Mouse (Mus musculus) midbrain, embryonic 12.5 days (tissue): ENCODE data around the gene Rps27rt. TPM values are rescaled to one million over a fixed set of nuclear protein-coding genes. Genes with fewer than 3 reads are reported as not detected.
"Not testable (repeated sequence)": the region's sequence is repeated elsewhere in the genome, so short reads cannot be mapped to it uniquely, and the experiment has no call there.

Experiments
- ATAC-seq: fragments of 200-750 bp; cut with Nextera tagmentation; 2 replicates; pipeline ENCODE4 v1.8.0; 2017; ENCODE audit warnings: low read depth, moderate TSS enrichment, moderate library complexity; ENCODE audit not compliant: low FRiP score
- H3K27ac ChIP-seq: fragments of 300-500 bp; sonication (generic); replicated peaks from 2 replicates; pipeline ENCODE4 v1.5.1; 2016; ENCODE audit warnings: mild to moderate bottlenecking
- H3K27me3 ChIP-seq: fragments of 300-500 bp; sonication (generic); 2 replicates; pipeline ENCODE4 v1.6.1; 2016; ENCODE audit warnings: mild to moderate bottlenecking
- H3K36me3 ChIP-seq: fragments of 300-500 bp; sonication (generic); 2 replicates; pipeline ENCODE4 v1.6.1; 2016
- H3K4me1 ChIP-seq: fragments of 300-500 bp; sonication (generic); 2 replicates; pipeline ENCODE4 v1.6.1; 2016
- H3K4me2 ChIP-seq: fragments of 300-500 bp; sonication (generic); replicated peaks from 2 replicates; pipeline ENCODE4 v1.6.1; 2016; ENCODE audit warnings: mild to moderate bottlenecking, moderate library complexity
- H3K4me3 ChIP-seq: fragments of 300-500 bp; sonication (generic); 2 replicates; pipeline ENCODE4 v1.5.1; 2016; ENCODE audit warnings: mild to moderate bottlenecking
- H3K9ac ChIP-seq: fragments of 300-500 bp; sonication (generic); replicated peaks from 2 replicates; pipeline ENCODE4 v1.6.1; 2016; ENCODE audit warnings: mild to moderate bottlenecking, moderate library complexity
- H3K9me3 ChIP-seq: fragments of 300-500 bp; sonication (generic); 2 replicates; pipeline ENCODE4 v1.6.1; 2016; ENCODE audit warnings: mild to moderate bottlenecking
- WGBS: fragments of 180-500 bp; shearing (Covaris S2); methylation state at CpG from one replicate; pipeline ENCODE4 v1.1.7; 2016; 5-methylcytosine and 5-hydroxymethylcytosine counted together
- polyA plus RNA-seq: library from polyadenylated mRNA; unstranded; fragments of >200 nt; fragmentation: Nextera tagmentation; extraction: Ambion mirVana; gene quantifications from 2 replicates; pipeline ENCODE4 v1.2.1, GENCODE M21; 2016

The Rps27rt gene
- polyA plus RNA-seq, 1 experiment from 2014 or later: 317 TPM

DNA sequence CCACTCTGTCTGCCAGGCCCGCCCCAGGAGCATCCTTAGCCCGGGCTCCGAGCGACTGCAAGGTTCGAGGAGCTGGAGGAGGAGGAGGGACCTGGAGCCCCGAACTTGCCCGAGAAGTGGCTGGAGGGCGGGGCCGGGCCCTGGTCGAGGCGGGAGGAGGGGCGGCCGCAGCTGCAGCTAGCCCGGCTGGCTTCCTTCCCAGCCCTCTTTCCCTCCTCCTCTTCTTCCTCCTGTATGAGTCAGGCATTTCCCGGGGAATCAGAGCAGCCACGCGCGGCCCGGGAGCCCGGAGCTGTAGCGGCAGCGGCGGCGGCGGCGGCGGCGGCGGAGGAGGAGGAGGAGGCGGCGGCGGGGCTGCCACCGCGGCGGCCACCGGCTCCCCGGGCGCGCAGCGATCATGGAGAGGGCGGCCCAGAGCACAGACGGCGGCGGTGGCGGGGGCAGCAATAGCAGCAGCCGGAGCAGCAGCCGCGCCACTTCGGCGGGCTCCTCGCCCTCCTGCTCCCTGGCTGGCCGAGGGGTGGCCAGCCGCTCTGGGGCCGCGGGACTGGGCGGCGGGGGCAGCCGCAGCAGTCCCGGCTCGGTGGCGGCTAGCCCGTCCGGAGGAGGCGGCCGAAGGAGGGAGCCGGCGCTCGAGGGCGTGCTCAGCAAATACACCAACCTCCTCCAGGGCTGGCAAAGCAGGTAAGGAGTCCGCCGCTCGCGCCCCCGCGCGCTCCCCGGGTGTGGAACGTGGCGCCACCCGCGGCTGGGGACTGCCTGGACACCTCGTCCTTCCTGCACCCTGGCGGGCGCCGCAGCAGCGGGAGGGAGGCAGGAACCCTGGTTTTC is 4.0 kb downstream of the Rps27rt start, which contains the start of gene Osbpl10:
Gene Osbpl10, plus strand, starts transcription at position 289 of the 831 bp plus-strand sequence.
- H3K4me1 ChIP-seq: peaks cover 13% of the 10 kb centered on the region
- peaks cover 40% of the 10 kb centered on the region for H3K27me3 ChIP-seq
- under 1% methylated on average over 69 of the region's 86 CpGs for WGBS
- H3K36me3 ChIP-seq: no peaks in the 10 kb centered on the region
- peak within 1 kb of the TSS; percentile 76 for H3K27ac ChIP-seq
- ATAC-seq: peak; percentile 81
- H3K4me3 ChIP-seq: peak within 1 kb of the TSS; percentile 67
- no peaks in the 10 kb centered on the region for H3K9me3 ChIP-seq
- H3K4me2 ChIP-seq: peak within 1 kb of the TSS; percentile 90
- H3K9ac ChIP-seq: peak within 1 kb of the TSS; percentile 71

DNA sequence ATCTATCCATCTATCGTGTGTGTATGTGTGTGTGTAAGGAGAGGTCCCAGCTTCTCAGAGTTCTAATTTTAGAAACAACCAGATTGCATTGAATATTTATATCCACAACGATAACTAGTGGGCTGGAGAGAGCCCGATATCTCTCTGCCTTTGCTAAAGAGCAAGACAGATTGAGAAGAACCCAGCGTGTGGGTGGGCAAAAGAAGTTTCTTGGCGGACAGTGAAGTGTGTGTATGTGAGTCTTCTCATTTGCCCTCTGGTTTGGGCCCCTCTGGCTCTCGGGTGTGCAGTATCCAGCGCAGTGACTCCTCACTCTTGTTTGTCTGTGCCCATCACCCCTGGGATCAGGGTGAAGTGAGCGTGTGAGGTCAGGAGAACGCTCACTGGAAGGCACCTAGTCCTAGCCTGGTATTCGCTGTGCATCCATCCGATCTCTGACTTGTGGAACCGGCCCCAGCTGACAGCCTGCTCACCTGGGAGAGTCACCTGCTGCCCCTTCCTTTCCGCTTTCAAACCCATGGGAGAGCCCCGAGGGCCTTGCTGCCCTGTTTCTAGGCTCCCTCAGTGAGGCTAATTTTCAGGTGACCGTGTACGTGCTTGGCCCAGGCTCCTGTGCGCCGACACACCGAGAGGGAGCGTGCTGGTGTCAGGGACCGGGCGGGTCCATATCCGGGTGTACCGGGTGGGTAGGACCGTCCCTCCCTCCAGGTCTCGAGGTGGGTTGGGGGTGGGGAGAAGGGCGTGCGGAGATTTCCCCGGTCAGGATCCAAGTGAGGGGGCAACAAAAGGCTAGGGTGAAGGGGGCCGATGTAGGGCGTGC is 4.9 kb downstream of the Rps27rt start:
- peak overlapping the region; percentile 76; the same call in 1 of the 2 replicates for H3K27ac ChIP-seq
- 10% methylated on average over 31 of the region's 31 CpGs for WGBS
- H3K9ac ChIP-seq: peak overlapping the region; percentile 71
- H3K9me3 ChIP-seq: no peaks in the 10 kb centered on the region
- peak overlapping the region; percentile 90 for H3K4me2 ChIP-seq
- peak overlapping the region; percentile 67 for H3K4me3 ChIP-seq
- H3K4me1 ChIP-seq: peaks cover 13% of the 10 kb centered on the region
- peaks cover 40% of the 10 kb centered on the region for H3K27me3 ChIP-seq
- ATAC-seq: peak; percentile 8; the same call in 1 of the 2 replicates
- no peaks in the 10 kb centered on the region for H3K36me3 ChIP-seq

DNA sequence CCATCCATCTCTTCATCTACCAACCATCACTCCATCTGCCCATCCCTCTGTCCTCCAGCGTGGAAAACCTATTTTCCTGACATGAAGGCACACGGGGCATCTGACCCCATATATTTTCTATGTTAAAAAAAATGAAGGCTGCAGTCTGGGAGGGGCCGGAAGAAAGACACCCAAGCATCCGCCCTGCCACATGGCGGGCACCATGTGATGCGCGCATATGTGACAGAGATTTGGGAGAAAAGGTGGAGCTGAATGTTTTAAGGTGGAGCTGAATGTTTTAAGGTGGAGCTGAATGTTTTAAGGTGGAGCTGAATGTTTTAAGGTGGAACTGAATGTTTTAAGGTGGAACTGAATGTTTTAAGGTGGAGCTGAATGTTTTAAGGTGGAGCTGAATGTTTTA is 16.3 kb downstream of the Rps27rt start:
- not testable (repeated sequence) for H3K36me3 ChIP-seq, H3K9me3 ChIP-seq, H3K27ac ChIP-seq, ATAC-seq, H3K27me3 ChIP-seq, H3K9ac ChIP-seq, H3K4me2 ChIP-seq, H3K4me1 ChIP-seq, H3K4me3 ChIP-seq
- 81% methylated on average over 7 of the region's 7 CpGs for WGBS

DNA sequence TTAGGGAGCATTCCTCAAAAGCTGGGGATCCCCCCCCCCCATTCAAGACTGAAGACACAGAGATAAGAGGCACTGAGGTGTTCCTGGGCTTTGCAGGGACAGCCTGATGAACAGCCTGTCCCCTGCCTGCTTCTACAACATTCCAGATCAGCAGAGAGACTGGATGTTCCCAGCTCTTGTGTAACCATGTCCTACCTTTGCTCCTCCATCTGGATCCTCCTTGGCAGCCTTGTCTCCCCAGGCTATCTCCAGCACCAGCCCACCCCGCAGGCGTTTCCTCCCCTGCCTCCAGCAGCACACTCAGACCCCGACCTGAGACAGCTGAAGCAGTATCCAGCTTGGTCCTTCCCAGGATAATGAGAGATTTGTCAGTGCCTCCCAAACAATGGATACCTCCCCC is 18.4 kb downstream of the Rps27rt start:
- ATAC-seq: no peak
- Histone ChIP-seq H3K9ac (no peak overlapping the region), H3K4me3 (no peak overlapping the region), H3K9me3 (0 out of 2 replicates have a peak, but pooled peaks cover 2% of the 10 kb centered on the region), H3K4me1 (no peaks in the 10 kb centered on the region), H3K4me2 (no peak overlapping the region), H3K27me3 (no peaks in the 10 kb centered on the region), H3K36me3 (no peaks in the 10 kb centered on the region), H3K27ac (no peak overlapping the region)
- WGBS: 60% methylated on average over 3 of the region's 3 CpGs

DNA sequence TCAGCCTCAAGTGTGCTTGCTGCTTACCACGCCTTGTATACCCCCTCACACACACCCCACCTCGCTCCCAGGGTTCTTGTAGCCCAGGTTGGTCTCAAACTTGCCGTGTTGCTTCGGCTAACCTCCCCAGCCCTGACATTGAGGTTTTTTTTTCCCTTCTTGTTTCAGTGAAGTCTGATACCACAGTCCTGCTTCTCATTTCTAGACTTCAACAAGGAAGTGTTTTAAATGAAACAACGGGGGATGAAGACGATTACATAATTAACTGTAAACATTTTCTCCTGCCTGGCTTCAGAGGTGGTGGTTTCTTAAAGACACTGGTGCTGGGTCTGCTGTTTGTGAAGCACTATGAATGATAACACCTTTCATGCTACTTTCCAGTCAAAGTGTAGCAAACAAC is 21.7 kb downstream of the Rps27rt start:
- H3K36me3 ChIP-seq: no peaks in the 10 kb centered on the region
- no peak for ATAC-seq
- no peaks in the 10 kb centered on the region for H3K4me1 ChIP-seq
- no peak overlapping the region for H3K4me3 ChIP-seq
- 89% methylated on average over 6 of the region's 6 CpGs for WGBS
- no peak overlapping the region for H3K4me2 ChIP-seq
- H3K9ac ChIP-seq: no peak overlapping the region
- 0 out of 2 replicates have a peak, but pooled peaks cover 2% of the 10 kb centered on the region for H3K9me3 ChIP-seq
- H3K27me3 ChIP-seq: no peaks in the 10 kb centered on the region
- H3K27ac ChIP-seq: no peak overlapping the region

DNA sequence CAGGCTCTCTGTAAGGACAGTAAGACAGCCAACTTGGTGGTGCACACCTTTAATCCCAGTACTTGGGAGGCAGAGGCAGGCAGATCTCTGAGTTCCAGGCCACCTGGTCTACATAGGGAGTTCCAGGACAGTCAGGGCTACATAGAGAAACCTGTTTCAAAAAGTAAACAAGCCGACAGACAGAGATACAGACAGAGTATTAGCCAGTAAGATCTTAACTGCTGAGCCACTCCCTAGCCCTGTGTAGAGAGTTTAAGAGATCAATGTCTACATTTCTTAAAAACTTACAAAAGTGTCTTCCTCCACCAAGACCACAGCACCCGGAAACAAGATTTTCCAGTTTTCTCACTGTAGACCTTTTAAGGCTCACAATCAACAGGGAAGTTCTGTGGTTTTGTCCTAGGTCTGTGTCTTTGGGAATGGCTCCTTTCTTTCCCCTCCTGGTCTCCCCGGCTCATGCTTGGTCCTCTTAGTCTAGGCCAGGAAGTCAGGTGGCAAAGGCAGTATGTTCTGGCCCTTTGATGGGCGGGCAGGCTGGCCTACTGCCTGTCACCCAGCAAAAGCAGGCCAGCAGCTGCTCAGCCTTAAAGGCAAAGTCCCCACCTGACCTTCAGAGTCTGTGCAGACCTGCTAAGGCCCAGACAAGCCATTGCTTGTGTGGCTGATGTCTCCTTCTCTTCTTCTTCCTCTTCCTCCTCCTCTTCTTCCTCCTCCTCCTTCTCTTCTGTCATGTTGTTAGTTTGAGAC is 22.3 kb downstream of the Rps27rt start:
- Histone ChIP-seq H3K4me1 (no peaks in the 10 kb centered on the region), H3K9ac (no peak overlapping the region), H3K9me3 (0 out of 2 replicates have a peak, but pooled peaks cover 2% of the 10 kb centered on the region), H3K4me3 (no peak overlapping the region), H3K27ac (no peak overlapping the region), H3K27me3 (no peaks in the 10 kb centered on the region), H3K4me2 (no peak overlapping the region), H3K36me3 (no peaks in the 10 kb centered on the region)
- 84% methylated on average over 4 of the region's 4 CpGs for WGBS
- no peak for ATAC-seq

DNA sequence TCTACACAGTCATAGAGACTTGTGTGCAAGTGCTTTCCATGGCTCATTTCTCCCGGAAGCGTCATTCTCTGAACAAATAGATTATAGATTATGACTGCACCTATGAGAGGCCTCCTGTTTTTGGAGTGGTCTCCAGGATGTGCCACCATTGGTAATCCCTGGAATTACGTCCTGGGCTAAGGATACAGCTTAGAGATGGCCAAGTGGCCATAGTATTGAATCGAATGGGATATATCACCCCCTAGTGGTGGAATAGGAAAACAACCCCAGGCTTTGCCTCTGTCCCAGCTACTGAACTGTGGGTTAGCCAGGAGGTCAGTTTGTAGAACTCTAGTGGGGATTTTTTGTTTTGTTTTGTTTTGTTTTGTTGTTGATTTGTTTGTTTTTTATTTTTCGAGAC is 25.6 kb downstream of the Rps27rt start:
- H3K36me3 ChIP-seq: no peaks in the 10 kb centered on the region
- no peaks in the 10 kb centered on the region for H3K4me1 ChIP-seq
- ATAC-seq: no peak
- no peak overlapping the region for H3K9ac ChIP-seq
- no peak overlapping the region for H3K27ac ChIP-seq
- no peaks in the 10 kb centered on the region for H3K27me3 ChIP-seq
- no peak overlapping the region for H3K4me3 ChIP-seq
- H3K9me3 ChIP-seq: no peaks in the 10 kb centered on the region
- H3K4me2 ChIP-seq: no peak overlapping the region
- 41% methylated on average over 5 of the region's 5 CpGs for WGBS

DNA sequence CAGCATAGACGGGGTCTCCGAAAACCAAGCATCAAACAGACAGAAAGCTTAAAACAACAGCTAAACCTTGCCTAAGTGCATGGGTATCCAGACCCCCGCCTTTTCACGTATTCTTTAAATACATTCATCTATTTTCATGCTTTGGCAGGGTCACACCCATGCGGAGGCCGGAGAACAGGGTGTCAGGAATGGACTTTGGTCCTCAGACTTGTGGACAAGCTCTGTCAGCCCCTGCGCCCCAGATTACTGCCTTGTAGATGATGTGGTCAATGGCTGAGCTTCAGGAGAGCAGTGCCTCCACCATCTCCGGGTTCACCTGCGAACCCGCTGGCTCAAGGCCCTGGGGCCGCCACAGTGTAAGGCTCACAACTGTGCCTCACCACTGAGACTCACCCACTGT is 27.2 kb downstream of the Rps27rt start:
- Histone ChIP-seq H3K36me3 (no peaks in the 10 kb centered on the region), H3K27ac (no peak overlapping the region), H3K4me2 (no peak overlapping the region), H3K9ac (no peak overlapping the region), H3K9me3 (no peaks in the 10 kb centered on the region), H3K4me3 (no peak overlapping the region), H3K27me3 (no peaks in the 10 kb centered on the region), H3K4me1 (no peaks in the 10 kb centered on the region)
- ATAC-seq: no peak
- 92% methylated on average over 11 of the region's 11 CpGs for WGBS

DNA sequence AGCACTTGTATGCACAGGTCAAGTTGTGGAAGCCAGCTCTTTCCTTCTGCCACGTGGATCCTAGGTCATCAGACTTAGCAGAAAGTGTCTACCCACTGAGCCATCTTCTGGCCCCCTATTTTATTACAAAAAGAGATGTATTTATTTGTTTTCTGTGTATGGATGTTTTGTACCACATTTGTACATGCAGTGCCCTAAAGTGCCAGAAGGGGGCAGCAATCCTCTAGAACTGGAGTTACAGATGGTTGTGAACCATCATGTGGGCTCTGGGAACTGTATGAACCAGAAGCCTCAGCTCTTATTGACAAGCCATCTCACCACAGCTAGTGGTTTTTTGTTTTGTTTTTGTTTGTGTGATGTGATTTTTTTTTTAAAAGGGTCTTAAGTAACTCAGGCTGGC is 29.7 kb downstream of the Rps27rt start:
- Histone ChIP-seq H3K4me1 (no peaks in the 10 kb centered on the region), H3K9me3 (no peaks in the 10 kb centered on the region), H3K27ac (no peak overlapping the region), H3K36me3 (no peaks in the 10 kb centered on the region), H3K27me3 (no peaks in the 10 kb centered on the region), H3K9ac (no peak overlapping the region), H3K4me3 (no peak overlapping the region), H3K4me2 (no peak overlapping the region)
- WGBS: 33% methylated on average over 1 of the region's 1 CpGs
- ATAC-seq: no peak

DNA sequence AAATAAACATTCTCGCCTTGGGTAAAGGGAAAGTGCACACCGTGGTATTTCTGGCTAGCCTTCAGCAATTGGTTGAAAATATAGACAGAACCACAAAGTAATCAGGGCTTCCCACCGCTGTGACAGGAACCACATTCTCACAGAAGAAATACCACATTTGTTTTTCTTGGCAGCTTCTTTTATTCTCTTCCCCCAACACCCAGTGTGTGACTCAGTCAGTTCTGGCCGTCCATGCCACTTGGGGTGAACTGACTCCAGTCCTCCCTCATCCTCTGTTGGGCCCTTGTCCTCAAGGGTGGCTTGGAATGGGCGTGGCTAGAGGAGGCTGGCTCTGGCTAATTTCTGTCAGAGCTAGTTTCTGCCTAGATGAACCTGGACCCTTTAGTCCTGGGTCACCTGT is 34.1 kb downstream of the Rps27rt start:
- 69% methylated on average over 5 of the region's 5 CpGs for WGBS
- Histone ChIP-seq H3K27ac (no peak overlapping the region), H3K4me2 (no peak overlapping the region), H3K4me1 (no peaks in the 10 kb centered on the region), H3K9me3 (no peaks in the 10 kb centered on the region), H3K9ac (no peak overlapping the region), H3K36me3 (no peaks in the 10 kb centered on the region), H3K4me3 (no peak overlapping the region), H3K27me3 (no peaks in the 10 kb centered on the region)
- ATAC-seq: no peak

DNA sequence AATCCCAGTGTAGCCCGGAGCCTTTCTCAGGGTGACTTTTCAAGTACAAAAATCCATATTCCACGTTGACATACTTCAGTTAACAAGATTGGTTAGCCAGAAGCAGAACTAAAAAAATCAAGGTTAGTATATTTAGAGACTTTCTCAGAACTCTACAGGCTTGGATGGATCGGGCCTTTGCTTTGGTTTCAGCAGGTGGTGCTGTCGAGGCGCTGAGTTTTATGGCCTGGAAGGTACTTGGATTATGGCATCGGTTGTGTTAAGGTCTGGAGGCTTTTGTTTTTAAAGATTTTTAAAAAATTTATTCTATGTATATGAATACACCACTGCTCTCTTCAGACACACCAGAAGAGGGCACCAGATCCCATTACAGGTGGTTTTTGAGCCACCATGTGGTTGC is 37.0 kb downstream of the Rps27rt start:
- no peak overlapping the region for H3K9ac ChIP-seq
- H3K4me2 ChIP-seq: no peak overlapping the region
- ATAC-seq: no peak
- H3K4me1 ChIP-seq: no peaks in the 10 kb centered on the region
- no peaks in the 10 kb centered on the region for H3K9me3 ChIP-seq
- H3K4me3 ChIP-seq: no peak overlapping the region
- no peaks in the 10 kb centered on the region for H3K36me3 ChIP-seq
- no peaks in the 10 kb centered on the region for H3K27me3 ChIP-seq
- WGBS: 85% methylated on average over 6 of the region's 6 CpGs
- H3K27ac ChIP-seq: no peak overlapping the region
